Mouse (Mus musculus): Measurements from ENCODE around the gene Kcne1. TPM values are rescaled to one million over a fixed set of nuclear protein-coding genes. Genes with fewer than 3 reads are reported as not detected.
A peak's percentile ranks its signal among the peaks of the same experiment; 100 is the strongest.

The Kcne1 gene
- polyA plus RNA-seq, 1 experiment: not detected

- no peak overlapping the region for H3K4me3 ChIP-seq (ENCODE audit: low read depth, low read length)
- no peak for TF ChIP-seq CTCF (IDR thresholded peaks at IDR 0.05; ENCODE audit: extremely low read depth, insufficient read length, insufficient replicate concordance, low read depth, low read length)
- TF ChIP-seq POLR2A (IDR thresholded peaks at IDR 0.05; ENCODE audit: low read depth, low read length): no peak
- no peaks in the 10 kb centered on the region for H3K36me3 ChIP-seq (ENCODE audit: control insufficient read depth, insufficient read depth, low read length)
- H3K27me3 ChIP-seq (ENCODE audit: control insufficient read depth, insufficient read depth, low read length): no peaks in the 10 kb centered on the region
- H3K27ac ChIP-seq (ENCODE audit: insufficient read depth, low read depth, low read length): no peak overlapping the region
- WGBS: 57% methylated on average over 7 of the region's 7 CpGs
- no peaks in the 10 kb centered on the region for H3K4me1 ChIP-seq (ENCODE audit: control insufficient read depth, insufficient read depth, insufficient read length, low read length)
Measured at GRCm38 (mm10) chr16:92324309-92325061, 34.8 kb downstream of the Kcne1 start.

GRCm38 (mm10) chr16:92321341-92321740 is 37.9 kb downstream of the Kcne1 start, which contains the start of gene Fam243:
Gene Fam243 (minus strand): TSS chr16:92321441.
- no peaks in the 10 kb centered on the region for H3K36me3 ChIP-seq (ENCODE audit: control insufficient read depth, insufficient read depth, low read length)
- 93% methylated on average over 8 of the region's 8 CpGs for WGBS
- TF ChIP-seq POLR2A (IDR thresholded peaks at IDR 0.05; ENCODE audit: low read depth, low read length): no peak
- no peak for TF ChIP-seq CTCF (IDR thresholded peaks at IDR 0.05; ENCODE audit: extremely low read depth, insufficient read length, insufficient replicate concordance, low read depth, low read length)

GRCm38 (mm10) chr16:92320361-92320760 is 38.9 kb downstream of the Kcne1 start:
- TF ChIP-seq POLR2A (IDR thresholded peaks at IDR 0.05; ENCODE audit: low read depth, low read length) (no peak), CTCF (IDR thresholded peaks at IDR 0.05; ENCODE audit: extremely low read depth, insufficient read length, insufficient replicate concordance, low read depth, low read length) (no peak)
- 78% methylated on average over 3 of the region's 3 CpGs for WGBS
- Histone ChIP-seq H3K4me3 (ENCODE audit: low read depth, low read length) (no peak overlapping the region), H3K27ac (ENCODE audit: insufficient read depth, low read depth, low read length) (no peak overlapping the region), H3K27me3 (ENCODE audit: control insufficient read depth, insufficient read depth, low read length) (no peaks in the 10 kb centered on the region), H3K36me3 (ENCODE audit: control insufficient read depth, insufficient read depth, low read length) (no peaks in the 10 kb centered on the region), H3K4me1 (ENCODE audit: control insufficient read depth, insufficient read depth, insufficient read length, low read length) (no peaks in the 10 kb centered on the region)

More at GRCm38 (mm10) chr16:92321341-92321740, 37.9 kb downstream of the Kcne1 start, which contains the start of gene Fam243:
- Histone ChIP-seq H3K4me3 (ENCODE audit: low read depth, low read length) (no peak within 1 kb of the TSS), H3K4me1 (ENCODE audit: control insufficient read depth, insufficient read depth, insufficient read length, low read length) (no peaks in the 10 kb centered on the region), H3K27ac (ENCODE audit: insufficient read depth, low read depth, low read length) (no peak within 1 kb of the TSS), H3K27me3 (ENCODE audit: control insufficient read depth, insufficient read depth, low read length) (no peaks in the 10 kb centered on the region)

GRCm38 (mm10) chr16:92319353-92320109 is 39.7 kb downstream of the Kcne1 start:
- TF ChIP-seq CTCF (IDR thresholded peaks at IDR 0.05; ENCODE audit: extremely low read depth, insufficient read length, insufficient replicate concordance, low read depth, low read length) (peak; percentile 56; the same call in 1 of the 2 replicates), POLR2A (IDR thresholded peaks at IDR 0.05; ENCODE audit: low read depth, low read length) (no peak)
- H3K27ac ChIP-seq (ENCODE audit: insufficient read depth, low read depth, low read length): no peak overlapping the region
- WGBS: 52% methylated on average over 20 of the region's 20 CpGs
- H3K4me1 ChIP-seq (ENCODE audit: control insufficient read depth, insufficient read depth, insufficient read length, low read length): no peaks in the 10 kb centered on the region
- no peaks in the 10 kb centered on the region for H3K27me3 ChIP-seq (ENCODE audit: control insufficient read depth, insufficient read depth, low read length)
- H3K36me3 ChIP-seq (ENCODE audit: control insufficient read depth, insufficient read depth, low read length): no peaks in the 10 kb centered on the region
- H3K4me3 ChIP-seq (ENCODE audit: low read depth, low read length): no peak overlapping the region

- peaks cover 9% of the 10 kb centered on the region; the same call in 1 of the 2 replicates for H3K36me3 ChIP-seq (ENCODE audit: control insufficient read depth, insufficient read depth, low read length)
- no peak overlapping the region for H3K27ac ChIP-seq (ENCODE audit: insufficient read depth, low read depth, low read length)
- no peak overlapping the region for H3K4me3 ChIP-seq (ENCODE audit: low read depth, low read length)
- TF ChIP-seq CTCF (IDR thresholded peaks at IDR 0.05; ENCODE audit: extremely low read depth, insufficient read length, insufficient replicate concordance, low read depth, low read length): no peak
- no peak for TF ChIP-seq POLR2A (IDR thresholded peaks at IDR 0.05; ENCODE audit: low read depth, low read length)
- WGBS: 54% methylated on average over 7 of the region's 7 CpGs
- no peaks in the 10 kb centered on the region; the same call in 1 of the 2 replicates for H3K4me1 ChIP-seq (ENCODE audit: control insufficient read depth, insufficient read depth, insufficient read length, low read length)
- no peaks in the 10 kb centered on the region for H3K27me3 ChIP-seq (ENCODE audit: control insufficient read depth, insufficient read depth, low read length)
Measured at GRCm38 (mm10) chr16:92316049-92316738, 43.1 kb downstream of the Kcne1 start.

GRCm38 (mm10) chr16:92313953-92314741 is 45.1 kb downstream of the Kcne1 start:
- Histone ChIP-seq H3K4me1 (ENCODE audit: control insufficient read depth, insufficient read depth, insufficient read length, low read length) (no peaks in the 10 kb centered on the region; the same call in 1 of the 2 replicates), H3K27me3 (ENCODE audit: control insufficient read depth, insufficient read depth, low read length) (no peaks in the 10 kb centered on the region), H3K36me3 (ENCODE audit: control insufficient read depth, insufficient read depth, low read length) (peaks cover 17% of the 10 kb centered on the region), H3K4me3 (ENCODE audit: low read depth, low read length) (no peak overlapping the region), H3K27ac (ENCODE audit: insufficient read depth, low read depth, low read length) (no peak overlapping the region)
- TF ChIP-seq CTCF (IDR thresholded peaks at IDR 0.05; ENCODE audit: extremely low read depth, insufficient read length, insufficient replicate concordance, low read depth, low read length) (peak; percentile 87; the same call in 1 of the 2 replicates), POLR2A (IDR thresholded peaks at IDR 0.05; ENCODE audit: low read depth, low read length) (no peak)
- WGBS: 56% methylated on average over 13 of the region's 13 CpGs
